Mouse (Mus musculus) hematopoietic multipotent progenitor cell, adult 10-12 weeks (in vitro differentiated cells): ENCODE results near the gene Olfr1036. TPM values are rescaled to one million over a fixed set of nuclear protein-coding genes. Genes with fewer than 3 reads are reported as not detected.

Source experiments
- polyA plus RNA-seq: library from polyadenylated mRNA; stranded (reverse); fragments of >175 nt; gene quantifications from 2 replicates; pipeline ENCODE4 v1.2.3, GENCODE M21; 2012; ENCODE audit warnings: low replicate concordance

Gene Olfr1036
- polyA plus RNA-seq, result not detected in 2 replicates

DNA sequence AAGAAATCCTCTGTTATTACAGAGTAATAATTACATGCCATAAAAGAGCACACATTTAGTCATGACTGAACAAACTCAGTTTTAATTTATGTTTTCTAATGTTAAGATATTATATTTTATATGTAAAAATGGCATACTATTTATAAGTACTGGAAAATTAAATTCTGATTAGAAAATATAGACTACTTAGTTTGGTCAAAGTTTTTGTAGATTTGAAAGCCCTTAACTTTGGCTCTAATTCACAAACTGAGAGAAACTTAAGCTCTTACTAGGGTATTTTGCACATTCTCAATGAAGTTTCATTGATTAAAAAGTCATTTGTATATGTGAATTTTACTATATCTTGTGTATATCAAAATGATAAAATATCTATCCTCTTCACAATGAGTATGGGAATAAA lies at the start of gene Olfr1036:
Gene Olfr1036, plus strand, starts transcription at position 301 of the 400 bp plus-strand sequence.

DNA sequence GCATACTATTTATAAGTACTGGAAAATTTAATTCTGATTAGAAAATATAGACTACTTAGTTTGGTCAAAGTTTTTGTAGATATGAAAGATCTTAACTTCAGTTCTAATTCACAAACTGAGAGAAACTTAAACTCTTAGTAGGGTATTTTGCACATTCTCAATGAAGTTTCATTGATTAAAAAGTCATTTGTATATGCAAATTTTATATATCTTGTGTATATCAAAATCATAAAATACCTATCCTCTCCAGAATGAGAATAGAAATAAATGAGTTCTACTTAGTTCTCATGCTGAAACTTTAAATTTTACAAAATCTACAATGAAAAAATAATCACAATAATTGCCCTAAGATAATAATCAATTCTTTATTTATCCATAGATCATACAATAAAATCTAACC lies 28.2 kb upstream of the Olfr1036 start, which contains the start of gene Olfr1034:
Gene Olfr1034, plus strand, starts transcription at position 301 of the 400 bp plus-strand sequence.

DNA sequence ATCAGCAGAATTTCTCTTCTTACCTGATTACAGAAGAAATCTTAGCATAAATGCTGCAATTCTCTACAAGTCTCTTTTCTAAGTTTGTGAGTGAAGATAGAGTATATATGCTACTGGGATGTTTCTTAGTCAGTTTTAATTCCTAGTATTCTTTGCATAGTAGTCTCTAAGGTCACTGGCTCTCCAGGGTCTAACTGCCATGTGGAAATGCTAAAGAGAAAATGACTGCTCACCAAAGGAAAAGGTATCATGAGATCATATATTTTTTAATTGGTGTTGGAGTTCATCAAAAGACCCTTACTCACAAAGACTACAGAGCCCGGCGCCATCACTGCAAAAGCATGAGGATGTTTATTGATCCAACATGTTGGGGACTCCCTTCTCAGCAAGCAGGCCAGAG lies 13.5 kb downstream of the Olfr1036 start, which contains the start of gene Olfr1037:
Gene Olfr1037, minus strand, starts transcription at position 101 of the 400 bp plus-strand sequence.

Other genes with a start within 250 kb of the Olfr1036 start
- gene Olfr1019, start 228.5 kb upstream of the Olfr1036 start, polyA plus RNA-seq, result not detected in 2 replicates
- gene Olfr1020, start 227.0 kb upstream of the Olfr1036 start, polyA plus RNA-seq, result not detected in 2 replicates
- not detected in 2 replicates for gene Olfr1022, start 205.4 kb upstream of the Olfr1036 start, polyA plus RNA-seq
- not detected in 2 replicates for gene Olfr1023, start 188.4 kb upstream of the Olfr1036 start, polyA plus RNA-seq
- not detected in 2 replicates for gene Olfr1024, start 168.9 kb upstream of the Olfr1036 start, polyA plus RNA-seq
- not detected in 2 replicates for gene Olfr1025-ps1, start 158.8 kb upstream of the Olfr1036 start, polyA plus RNA-seq
- gene Olfr1026, start 152.4 kb upstream of the Olfr1036 start, polyA plus RNA-seq, result not detected in 2 replicates
- gene Olfr1028, start 123.6 kb upstream of the Olfr1036 start, polyA plus RNA-seq, result not detected in 2 replicates
- gene Olfr1029, start 100.1 kb upstream of the Olfr1036 start, polyA plus RNA-seq, result not detected in 2 replicates
- gene Olfr1030, start 94.7 kb upstream of the Olfr1036 start, polyA plus RNA-seq, result not detected in 2 replicates
- gene Olfr1031, start 83.7 kb upstream of the Olfr1036 start, polyA plus RNA-seq, result not detected in 2 replicates
- not detected in 2 replicates for gene Olfr1032, start 68.5 kb upstream of the Olfr1036 start, polyA plus RNA-seq
- not detected in 2 replicates for gene Olfr1033, start 53.4 kb upstream of the Olfr1036 start, polyA plus RNA-seq
- gene Olfr1034, start 28.1 kb upstream of the Olfr1036 start, polyA plus RNA-seq, result not detected in 2 replicates
- not detected in 2 replicates for gene Olfr1037, start 13.4 kb downstream of the Olfr1036 start, polyA plus RNA-seq
- not detected in 2 replicates for gene Olfr1039, start 61.9 kb downstream of the Olfr1036 start, polyA plus RNA-seq
- not detected in 2 replicates for gene Olfr1040, start 72.7 kb downstream of the Olfr1036 start, polyA plus RNA-seq
- not detected in 2 replicates for gene Olfr1042, start 87.8 kb downstream of the Olfr1036 start, polyA plus RNA-seq
- gene Olfr1043, start 93.5 kb downstream of the Olfr1036 start, polyA plus RNA-seq, result not detected in 2 replicates
- gene Olfr1044, start 103.8 kb downstream of the Olfr1036 start, polyA plus RNA-seq, result 0.09 TPM in 1 of 2 replicates, not detected in the other
- gene Olfr52, start 111.7 kb downstream of the Olfr1036 start, polyA plus RNA-seq, result not detected in 2 replicates
- gene Olfr1045, start 129.0 kb downstream of the Olfr1036 start, polyA plus RNA-seq, result not detected in 2 replicates
- not detected in 2 replicates for gene Olfr1046, start 145.3 kb downstream of the Olfr1036 start, polyA plus RNA-seq
- gene Olfr1047, start 157.4 kb downstream of the Olfr1036 start, polyA plus RNA-seq, result not detected in 2 replicates
- gene Olfr1048, start 166.3 kb downstream of the Olfr1036 start, polyA plus RNA-seq, result not detected in 2 replicates
- gene Olfr1049, start 184.3 kb downstream of the Olfr1036 start, polyA plus RNA-seq, result not detected in 2 replicates
- not detected in 2 replicates for gene Olfr1051, start 205.1 kb downstream of the Olfr1036 start, polyA plus RNA-seq
- not detected in 2 replicates for gene Olfr1052, start 218.5 kb downstream of the Olfr1036 start, polyA plus RNA-seq
- not detected in 2 replicates for gene Olfr1053, start 241.3 kb downstream of the Olfr1036 start, polyA plus RNA-seq